Mouse (Mus musculus) erythroblast, embryonic 14.5 days (primary cell): Measurements from ENCODE around the gene Gprc5c.

ENCODE experiments used
- GATA1 ChIP-seq: IDR thresholded peaks from 2 replicates; pipeline ENCODE4 v1.6.1; 2012; ENCODE audit warnings: low read length, inconsistent platforms, mixed read lengths
- TAL1 ChIP-seq: IDR thresholded peaks from 3 replicates; pipeline ENCODE4 v1.6.1; 2012; ENCODE audit warnings: low read length, inconsistent platforms, mixed read lengths

DNA sequence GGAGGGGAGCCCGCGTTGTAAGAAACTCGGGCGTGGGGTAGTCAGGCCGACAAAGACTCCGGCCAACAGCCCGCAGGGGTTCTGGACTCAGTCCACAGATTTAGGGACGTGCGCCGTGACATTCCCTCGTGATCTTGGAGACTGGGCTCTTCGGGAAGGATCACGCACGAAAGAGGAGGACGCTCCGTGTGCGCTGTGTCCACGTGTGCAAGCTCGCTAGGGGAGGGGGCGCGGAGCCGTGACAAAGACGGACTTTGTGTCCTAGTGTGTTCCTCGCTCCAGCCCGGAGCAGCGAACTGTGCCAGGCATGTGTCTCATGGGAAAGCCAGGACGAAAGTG lies 286 bp downstream of the Gprc5c start:
- TF ChIP-seq GATA1: no peak
- no peak for TF ChIP-seq TAL1
